Mouse (Mus musculus): ENCODE measurements around the gene Ndufa6. TPM values are rescaled to one million over a fixed set of nuclear protein-coding genes. Genes with fewer than 3 reads are reported as not detected.
"Not testable (repeated sequence)": the region's sequence is repeated elsewhere in the genome, so short reads cannot be mapped to it uniquely, and the experiment has no call there.

The Ndufa6 gene
- polyA plus RNA-seq, 1 experiment from 2014 or later: 396 TPM

DNA sequence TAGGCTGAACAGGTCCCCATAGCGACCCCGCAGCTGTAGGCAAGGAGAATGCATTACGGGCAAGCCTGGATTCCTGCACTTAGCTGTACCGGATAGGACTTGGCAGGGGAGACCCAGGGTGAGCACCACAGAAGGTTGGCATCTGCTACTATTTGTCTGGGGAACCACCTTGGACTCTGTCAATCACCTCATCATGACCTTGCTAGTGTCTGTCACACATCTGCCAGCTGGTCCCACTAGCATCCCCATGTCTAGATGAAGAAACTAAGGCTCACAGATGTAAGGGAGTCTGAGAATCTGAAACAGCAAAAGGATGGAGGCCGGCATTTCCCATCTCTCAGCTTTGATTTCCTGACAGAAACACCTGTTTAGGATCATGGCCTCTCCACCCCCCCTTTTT is 20.3 kb upstream of the Ndufa6 start:
- no peak overlapping the region for H3K4me2 ChIP-seq (replicated peaks; ENCODE audit: low read depth, low read length)
- no peak overlapping the region for H3K4me3 ChIP-seq (ENCODE audit: low read length)
- no peak overlapping the region for H3K27ac ChIP-seq (ENCODE audit: low read depth, low read length)
- 83% methylated on average over 5 of the region's 5 CpGs for WGBS
- no peaks in the 10 kb centered on the region for H3K9me3 ChIP-seq (ENCODE audit: control insufficient read depth, low read length)
- ATAC-seq (ENCODE audit: low FRiP score, low TSS enrichment): no peak
- H3K4me1 ChIP-seq (ENCODE audit: control insufficient read depth, insufficient read depth, low read length): peaks cover 3% of the 10 kb centered on the region; the same call in 1 of the 2 replicates
- no peaks in the 10 kb centered on the region for H3K36me3 ChIP-seq (ENCODE audit: control insufficient read depth, insufficient read depth, low read length)
- H3K9ac ChIP-seq (ENCODE audit: low read depth, low read length): no peak overlapping the region
- no peaks in the 10 kb centered on the region for H3K27me3 ChIP-seq (ENCODE audit: control insufficient read depth, insufficient read depth, low read length)

DNA sequence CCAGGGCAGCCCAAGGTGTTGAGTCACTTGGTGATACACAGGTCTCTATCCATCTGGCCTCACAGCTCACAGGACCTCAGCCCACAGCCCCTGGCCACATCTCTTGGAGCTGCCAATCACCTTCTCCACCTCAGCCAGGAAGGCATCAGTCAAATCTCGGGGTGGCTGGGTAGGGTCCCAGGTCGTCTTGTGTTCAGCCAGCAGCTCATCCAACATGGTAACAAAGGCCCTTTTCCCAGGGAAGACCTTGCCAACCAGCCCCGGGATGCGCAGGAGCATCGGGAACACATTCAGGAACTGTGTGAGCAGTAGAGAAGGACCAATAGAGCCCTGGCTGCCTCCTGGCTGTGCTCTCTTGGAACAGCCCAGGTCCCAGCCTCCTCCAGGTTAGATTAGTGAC is 18.9 kb upstream of the Ndufa6 start:
- WGBS: 91% methylated on average over 5 of the region's 5 CpGs

DNA sequence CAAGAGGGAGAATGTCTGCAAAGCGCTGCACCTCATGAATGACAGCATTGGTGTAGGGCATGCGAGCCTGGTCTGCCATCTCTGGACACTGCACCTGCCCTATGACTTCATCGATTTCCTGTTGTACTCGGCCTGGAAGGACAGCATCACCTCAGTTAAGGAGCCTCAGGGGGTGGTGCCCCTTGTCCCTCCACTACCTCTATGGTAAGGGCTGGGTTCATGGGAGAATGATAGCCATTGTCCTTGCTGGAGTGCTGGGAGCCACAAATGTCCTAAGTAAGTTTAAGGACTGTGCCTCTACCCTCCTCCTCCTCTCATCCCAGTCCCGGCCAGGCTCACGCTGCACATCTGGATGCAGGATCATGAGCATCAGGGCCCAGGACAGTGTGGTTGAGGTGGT is 18.3 kb upstream of the Ndufa6 start:
- 90% methylated on average over 6 of the region's 6 CpGs for WGBS
- H3K4me2 ChIP-seq (replicated peaks; ENCODE audit: low read depth, low read length): no peak overlapping the region

More for the DNA sequence above, 18.9 kb upstream of the Ndufa6 start:
- Histone ChIP-seq H3K27me3 (ENCODE audit: control insufficient read depth, insufficient read depth, low read length) (no peaks in the 10 kb centered on the region), H3K4me3 (ENCODE audit: low read length) (no peak overlapping the region), H3K4me1 (ENCODE audit: control insufficient read depth, insufficient read depth, low read length) (no peaks in the 10 kb centered on the region), H3K36me3 (ENCODE audit: control insufficient read depth, insufficient read depth, low read length) (no peaks in the 10 kb centered on the region), H3K27ac (ENCODE audit: low read depth, low read length) (no peak overlapping the region), H3K4me2 (replicated peaks; ENCODE audit: low read depth, low read length) (no peak overlapping the region), H3K9ac (ENCODE audit: low read depth, low read length) (no peak overlapping the region), H3K9me3 (ENCODE audit: control insufficient read depth, low read length) (no peaks in the 10 kb centered on the region)
- ATAC-seq (ENCODE audit: low FRiP score, low TSS enrichment): no peak

GRCm38 (mm10) chr15:82368851-82369250 is 14.7 kb upstream of the Ndufa6 start:
- no peaks in the 10 kb centered on the region for H3K27me3 ChIP-seq (ENCODE audit: control insufficient read depth, insufficient read depth, low read length)

More for the DNA sequence above, 18.3 kb upstream of the Ndufa6 start:
- no peak overlapping the region for H3K4me3 ChIP-seq (ENCODE audit: low read length)
- no peaks in the 10 kb centered on the region for H3K4me1 ChIP-seq (ENCODE audit: control insufficient read depth, insufficient read depth, low read length)
- no peak for ATAC-seq (ENCODE audit: low FRiP score, low TSS enrichment)
- H3K9ac ChIP-seq (ENCODE audit: low read depth, low read length): no peak overlapping the region
- H3K27me3 ChIP-seq (ENCODE audit: control insufficient read depth, insufficient read depth, low read length): no peaks in the 10 kb centered on the region
- no peaks in the 10 kb centered on the region for H3K36me3 ChIP-seq (ENCODE audit: control insufficient read depth, insufficient read depth, low read length)
- no peaks in the 10 kb centered on the region for H3K9me3 ChIP-seq (ENCODE audit: control insufficient read depth, low read length)
- H3K27ac ChIP-seq (ENCODE audit: low read depth, low read length): no peak overlapping the region

GRCm38 (mm10) chr15:82368146-82368545 is 14.0 kb upstream of the Ndufa6 start:
- no peaks in the 10 kb centered on the region for H3K36me3 ChIP-seq (ENCODE audit: control insufficient read depth, insufficient read depth, low read length)
- no peak overlapping the region for H3K9ac ChIP-seq (ENCODE audit: low read depth, low read length)
- no peaks in the 10 kb centered on the region for H3K4me1 ChIP-seq (ENCODE audit: control insufficient read depth, insufficient read depth, low read length)
- no peak for ATAC-seq (ENCODE audit: low FRiP score, low TSS enrichment)
- H3K27ac ChIP-seq (ENCODE audit: low read depth, low read length): no peak overlapping the region
- H3K27me3 ChIP-seq (ENCODE audit: control insufficient read depth, insufficient read depth, low read length): no peaks in the 10 kb centered on the region
- no peak overlapping the region for H3K4me2 ChIP-seq (replicated peaks; ENCODE audit: low read depth, low read length)
- 90% methylated on average over 4 of the region's 4 CpGs for WGBS
- H3K9me3 ChIP-seq (ENCODE audit: control insufficient read depth, low read length): no peaks in the 10 kb centered on the region
- no peak overlapping the region for H3K4me3 ChIP-seq (ENCODE audit: low read length)

More at GRCm38 (mm10) chr15:82368851-82369250, 14.7 kb upstream of the Ndufa6 start:
- no peaks in the 10 kb centered on the region for H3K36me3 ChIP-seq (ENCODE audit: control insufficient read depth, insufficient read depth, low read length)
- no peaks in the 10 kb centered on the region for H3K9me3 ChIP-seq (ENCODE audit: control insufficient read depth, low read length)
- WGBS: 85% methylated on average over 1 of the region's 1 CpGs
- no peak overlapping the region for H3K4me3 ChIP-seq (ENCODE audit: low read length)
- no peak for ATAC-seq (ENCODE audit: low FRiP score, low TSS enrichment)
- no peak overlapping the region for H3K27ac ChIP-seq (ENCODE audit: low read depth, low read length)
- no peak overlapping the region for H3K9ac ChIP-seq (ENCODE audit: low read depth, low read length)
- no peaks in the 10 kb centered on the region for H3K4me1 ChIP-seq (ENCODE audit: control insufficient read depth, insufficient read depth, low read length)
- no peak overlapping the region for H3K4me2 ChIP-seq (replicated peaks; ENCODE audit: low read depth, low read length)

- ATAC-seq (ENCODE audit: low FRiP score, low TSS enrichment); H3K27me3 ChIP-seq (ENCODE audit: control insufficient read depth, insufficient read depth, low read length); H3K27ac ChIP-seq (ENCODE audit: low read depth, low read length); H3K9ac ChIP-seq (ENCODE audit: low read depth, low read length); H3K36me3 ChIP-seq (ENCODE audit: control insufficient read depth, insufficient read depth, low read length); H3K4me1 ChIP-seq (ENCODE audit: control insufficient read depth, insufficient read depth, low read length); H3K4me2 ChIP-seq (replicated peaks; ENCODE audit: low read depth, low read length); H3K4me3 ChIP-seq (ENCODE audit: low read length); H3K9me3 ChIP-seq (ENCODE audit: control insufficient read depth, low read length): not testable (repeated sequence)
- 14% methylated on average over 6 of the region's 9 CpGs for WGBS
Observed at GRCm38 (mm10) chr15:82364561-82364960, 10.4 kb upstream of the Ndufa6 start.

- not testable (repeated sequence) for ATAC-seq (ENCODE audit: low FRiP score, low TSS enrichment); H3K4me3 ChIP-seq (ENCODE audit: low read length); H3K36me3 ChIP-seq (ENCODE audit: control insufficient read depth, insufficient read depth, low read length); H3K9me3 ChIP-seq (ENCODE audit: control insufficient read depth, low read length); H3K4me2 ChIP-seq (replicated peaks; ENCODE audit: low read depth, low read length); H3K27me3 ChIP-seq (ENCODE audit: control insufficient read depth, insufficient read depth, low read length); H3K4me1 ChIP-seq (ENCODE audit: control insufficient read depth, insufficient read depth, low read length); H3K9ac ChIP-seq (ENCODE audit: low read depth, low read length); H3K27ac ChIP-seq (ENCODE audit: low read depth, low read length)
- 71% methylated on average over 7 of the region's 12 CpGs for WGBS
Observed at GRCm38 (mm10) chr15:82363801-82364200, 9.7 kb upstream of the Ndufa6 start.

GRCm38 (mm10) chr15:82362234-82362633 is 8.1 kb upstream of the Ndufa6 start:
- Histone ChIP-seq H3K9ac (ENCODE audit: low read depth, low read length) (no peak overlapping the region), H3K27ac (ENCODE audit: low read depth, low read length) (no peak overlapping the region), H3K27me3 (ENCODE audit: control insufficient read depth, insufficient read depth, low read length) (no peaks in the 10 kb centered on the region), H3K4me1 (ENCODE audit: control insufficient read depth, insufficient read depth, low read length) (0 out of 2 replicates have a peak, but pooled peaks cover 5% of the 10 kb centered on the region), H3K4me2 (replicated peaks; ENCODE audit: low read depth, low read length) (no peak overlapping the region), H3K36me3 (ENCODE audit: control insufficient read depth, insufficient read depth, low read length) (no peaks in the 10 kb centered on the region), H3K9me3 (ENCODE audit: control insufficient read depth, low read length) (no peaks in the 10 kb centered on the region), H3K4me3 (ENCODE audit: low read length) (no peak overlapping the region)
- WGBS: 66% methylated on average over 3 of the region's 4 CpGs
- ATAC-seq (ENCODE audit: low FRiP score, low TSS enrichment): 0 out of 2 replicates have a peak, but pooled peaks have one; percentile 32

DNA sequence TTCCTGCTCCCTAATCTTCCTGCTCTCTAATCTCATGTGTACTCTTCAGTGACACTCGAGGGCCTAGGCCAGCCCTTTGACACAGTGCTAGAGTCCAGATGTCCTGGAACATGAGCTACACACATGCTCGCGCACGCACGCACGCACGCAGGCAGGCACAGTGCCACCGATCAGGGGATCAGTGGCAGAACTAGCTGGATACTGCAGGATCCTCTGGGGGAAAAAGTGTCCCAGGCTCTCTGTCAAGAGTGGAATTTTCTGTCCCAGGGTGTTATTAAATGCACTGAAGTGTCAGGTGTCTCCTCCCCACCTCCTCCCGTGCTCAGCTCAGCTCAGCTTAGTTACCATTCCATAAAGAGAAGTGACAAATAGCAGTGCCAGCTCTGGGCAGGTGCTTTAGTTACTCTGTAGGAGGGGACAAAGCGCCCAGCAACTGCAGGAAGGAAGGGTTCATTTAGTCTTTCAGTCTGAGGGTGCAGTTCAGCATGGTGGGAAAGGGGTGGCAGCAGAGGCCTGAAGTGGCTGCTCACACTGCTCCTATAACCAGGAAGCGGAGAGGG is 7.4 kb upstream of the Ndufa6 start:
- 67% methylated on average over 11 of the region's 11 CpGs for WGBS
- Histone ChIP-seq H3K4me1 (ENCODE audit: control insufficient read depth, insufficient read depth, low read length) (0 out of 2 replicates have a peak, but pooled peaks cover 5% of the 10 kb centered on the region), H3K36me3 (ENCODE audit: control insufficient read depth, insufficient read depth, low read length) (no peaks in the 10 kb centered on the region), H3K4me3 (ENCODE audit: low read length) (no peak overlapping the region), H3K4me2 (replicated peaks; ENCODE audit: low read depth, low read length) (no peak overlapping the region), H3K27me3 (ENCODE audit: control insufficient read depth, insufficient read depth, low read length) (no peaks in the 10 kb centered on the region), H3K9me3 (ENCODE audit: control insufficient read depth, low read length) (no peaks in the 10 kb centered on the region), H3K9ac (ENCODE audit: low read depth, low read length) (no peak overlapping the region), H3K27ac (ENCODE audit: low read depth, low read length) (peak overlapping the region; percentile 30; the same call in 1 of the 2 replicates)
- peak; percentile 66 for ATAC-seq (ENCODE audit: low FRiP score, low TSS enrichment)

All from kidney, embryonic 14.5 days (tissue).